Mouse (Mus musculus) CH12.LX (cell line): ENCODE results near the gene Sgsm1.

Source experiments
- CHD2 ChIP-seq: IDR thresholded peaks from 2 replicates; pipeline ENCODE4 v1.6.1; 2011; ENCODE audit warnings: low read length, improper control_type of control experiment
- CTCF ChIP-seq, 2 experiments: IDR thresholded peaks in 1 of 2; conservative IDR thresholded peaks in 1 of 2; 2 replicates each; pipeline ENCODE4 v1.5.1; 2011 to 2012; ENCODE audit warnings: low read depth in 2 of 2, low read length in 2 of 2, improper control_type of control experiment in 1 of 2, inconsistent platforms in 1 of 2, mild to moderate bottlenecking in 1 of 2, moderate library complexity in 1 of 2
- EP300 ChIP-seq: IDR thresholded peaks from 2 replicates; pipeline ENCODE4 v1.6.1; 2011; ENCODE audit warnings: low read length, improper control_type of control experiment
- NRF1 ChIP-seq: IDR thresholded peaks from 2 replicates; pipeline ENCODE4 v1.6.1; 2014; ENCODE audit warnings: low read depth, mild to moderate bottlenecking, inconsistent platforms, low read length, improper control_type of control experiment, moderate library complexity
- POLR2A ChIP-seq: IDR thresholded peaks from 2 replicates; pipeline ENCODE4 v1.6.1; 2011; ENCODE audit warnings: low read depth, mild to moderate bottlenecking, improper control_type of control experiment, low read length

GRCm38 (mm10) chr5:113288490-113288889 lies 22.1 kb downstream of the Sgsm1 start:
- no peak for TF ChIP-seq POLR2A
- TF ChIP-seq CTCF (conservative IDR thresholded peaks at IDR 0.05 in 1 of 2, IDR thresholded peaks at IDR 0.05 in 1 of 2; ENCODE audit: low read depth in 2 of 2, low read length in 2 of 2) = no peak
- TF ChIP-seq EP300 = no peak
- no peak for TF ChIP-seq CHD2
- no peak for TF ChIP-seq NRF1
